Mouse (Mus musculus) left cerebral cortex, postnatal 25 days (tissue): ENCODE data around the gene Ubb. TPM values are rescaled to one million over a fixed set of nuclear protein-coding genes. Genes with fewer than 3 reads are reported as not detected.

Source experiments
- DNase-seq, 2 experiments: peaks; one replicate each; pipeline ENCODE4 v3.0.0; 2022; ENCODE audit warnings: low spot score in 2 of 2, mixed read lengths in 1 of 2
- intact Hi-C: fragments of 180-260 bp; cut with DNase I; formaldehyde crosslinking; loops from one replicate; pipeline ENCODE4 v1.15.1; 2025
- total RNA-seq, 2 experiments: library from RNA; stranded (reverse); gene quantifications; 2 replicates each; pipeline ENCODE4 v1.2.3; 2021

Gene Ubb
- total RNA-seq, 2 experiments from 2014 or later = 1,728 to 1,830 TPM

DNA sequence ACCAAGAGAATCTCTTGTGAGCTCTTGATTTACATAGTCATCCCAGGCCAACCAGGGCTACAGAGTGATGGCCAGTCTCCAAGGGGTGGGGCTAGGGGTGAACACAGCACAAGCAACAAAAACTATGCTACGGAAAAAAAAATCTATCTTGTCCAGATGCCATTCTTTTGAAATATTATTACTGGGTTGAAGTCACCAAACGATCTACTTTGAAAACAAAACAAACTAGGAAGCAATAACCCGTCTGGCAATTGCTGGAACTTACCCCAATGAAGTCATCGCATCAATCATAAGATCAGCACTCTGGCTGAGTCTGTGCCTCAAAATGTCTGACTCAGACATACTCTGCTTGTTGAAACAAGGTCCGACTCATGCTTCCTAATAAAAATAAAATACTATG is 1.2 kb upstream of the Ubb start:
- intact Hi-C loops = loop anchor here (1.0 to 2.0 kb wide), 2 partner anchors 11 to 25 kb away; partner anchors contain the start of gene Trpv2

DNA sequence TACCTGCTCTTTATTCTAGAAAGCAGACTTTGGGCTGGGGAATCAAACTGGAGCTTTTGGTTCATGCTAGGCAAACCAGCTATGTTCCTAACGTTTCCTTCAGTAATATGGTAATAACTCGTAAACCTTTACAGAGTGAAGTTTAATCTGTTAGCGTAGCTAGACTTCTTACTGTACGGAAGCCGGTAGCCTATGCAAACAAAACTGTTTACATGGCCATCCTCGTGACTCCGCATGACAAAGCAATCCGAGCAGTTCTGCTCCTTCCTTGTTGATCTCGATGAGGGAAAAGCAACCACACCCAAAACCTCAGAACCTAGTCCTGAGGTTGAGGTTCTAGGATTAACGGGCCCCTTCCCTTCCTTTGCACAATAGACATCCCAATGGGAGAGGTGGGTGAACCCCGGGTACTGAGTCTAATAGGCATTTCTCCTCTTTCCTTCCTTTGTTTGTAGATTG is 715 bp upstream of the Ubb start:
- intact Hi-C loops = loop anchor here (1.0 to 2.0 kb wide), 2 partner anchors 12 to 25 kb away; partner anchors contain the start of gene Trpv2
- peak; percentile 51 to 58 for DNase-seq

More for the DNA sequence above, 1.2 kb upstream of the Ubb start:
- DNase-seq = peak; percentile 35 to 56

DNA sequence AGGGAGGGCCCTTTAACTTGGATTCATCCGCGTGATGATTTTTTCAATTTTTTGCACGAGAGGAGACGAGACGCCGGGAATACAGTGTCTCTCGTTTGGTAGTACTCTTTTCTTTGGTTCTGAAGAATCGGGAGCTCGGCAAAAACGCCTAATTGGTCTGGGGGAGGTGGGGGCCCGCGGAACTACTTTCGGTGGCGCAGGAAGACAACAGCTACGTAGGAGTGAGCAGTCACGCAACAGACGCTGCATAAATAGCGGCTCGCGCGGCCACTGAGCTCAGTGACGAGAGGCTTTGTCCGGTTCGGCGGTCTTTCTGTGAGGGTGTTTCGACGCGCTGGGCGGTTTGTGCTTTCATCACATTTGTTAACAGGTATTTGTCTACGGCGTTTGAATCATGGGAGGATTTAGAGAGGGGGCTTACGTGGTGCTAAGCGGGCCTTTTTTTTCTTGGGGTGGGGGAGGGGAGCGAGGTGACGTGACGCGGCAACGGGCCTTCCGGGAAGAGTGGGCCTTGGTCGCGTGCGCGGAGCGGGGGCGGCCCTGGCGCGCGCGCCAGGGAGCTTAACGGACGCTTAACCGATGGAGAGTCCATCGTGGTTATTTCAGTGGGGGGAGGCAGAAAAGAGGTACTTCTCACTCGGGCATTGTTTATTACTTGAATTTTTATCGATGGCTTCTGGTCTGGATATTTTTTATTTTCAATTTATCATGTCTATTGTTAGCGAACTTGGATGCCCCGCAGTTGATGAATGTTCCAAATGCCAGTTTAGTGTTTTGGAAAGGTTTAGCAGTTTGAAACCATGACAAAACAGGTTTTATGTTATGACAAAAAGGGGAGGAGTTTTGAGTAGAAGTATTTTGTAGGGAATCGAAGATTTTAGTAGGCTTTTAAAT is 502 bp downstream of the Ubb start:
- intact Hi-C loops = loop anchor here (1.0 to 2.0 kb wide), 3 partner anchors 23 to 93 kb away; partner anchors contain the start of genes Ncor1, Pigl and Trpv2
- DNase-seq = peak; percentile 86 to 91

DNA sequence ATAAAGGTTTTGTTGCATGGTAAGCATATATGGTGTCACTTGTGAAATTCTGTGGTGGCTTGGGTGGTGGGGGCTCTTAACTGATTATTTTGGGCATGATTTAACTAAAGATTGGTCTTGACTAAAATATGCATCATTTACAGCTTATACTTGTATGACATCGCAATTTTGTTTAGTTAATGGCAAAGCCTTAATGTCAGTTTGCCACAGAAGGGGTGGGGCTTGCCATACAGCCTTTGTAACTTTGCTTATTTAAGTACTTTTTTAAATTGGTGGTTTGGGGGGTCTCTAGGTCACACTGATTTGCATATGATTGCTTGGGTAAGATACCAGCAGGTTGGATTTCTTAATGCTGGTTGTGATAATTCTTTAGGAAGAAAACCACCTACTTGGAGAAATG is 2.2 kb downstream of the Ubb start:
- intact Hi-C loops = no loop called here
- no peak for DNase-seq

DNA sequence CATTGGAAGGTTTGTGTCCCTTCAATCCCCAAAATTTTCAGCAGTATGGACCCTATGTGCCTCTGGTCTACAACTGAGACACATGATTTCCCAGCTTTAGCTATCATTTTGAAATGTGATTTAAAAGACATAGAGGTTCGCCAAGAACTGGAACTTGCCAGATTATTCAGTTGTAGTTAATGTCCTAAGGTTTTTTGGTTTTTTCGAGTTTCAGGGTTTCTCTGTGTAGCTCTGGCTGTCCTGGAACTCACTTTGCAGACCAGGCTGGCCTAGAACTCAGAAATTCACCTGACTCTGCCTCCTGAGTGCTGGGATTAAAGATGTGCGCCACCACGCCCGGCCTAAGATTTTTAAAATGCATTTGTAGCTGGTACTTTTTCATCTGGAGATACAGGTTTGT is 2.7 kb downstream of the Ubb start:
- intact Hi-C loops = no loop called here
- no peak for DNase-seq

DNA sequence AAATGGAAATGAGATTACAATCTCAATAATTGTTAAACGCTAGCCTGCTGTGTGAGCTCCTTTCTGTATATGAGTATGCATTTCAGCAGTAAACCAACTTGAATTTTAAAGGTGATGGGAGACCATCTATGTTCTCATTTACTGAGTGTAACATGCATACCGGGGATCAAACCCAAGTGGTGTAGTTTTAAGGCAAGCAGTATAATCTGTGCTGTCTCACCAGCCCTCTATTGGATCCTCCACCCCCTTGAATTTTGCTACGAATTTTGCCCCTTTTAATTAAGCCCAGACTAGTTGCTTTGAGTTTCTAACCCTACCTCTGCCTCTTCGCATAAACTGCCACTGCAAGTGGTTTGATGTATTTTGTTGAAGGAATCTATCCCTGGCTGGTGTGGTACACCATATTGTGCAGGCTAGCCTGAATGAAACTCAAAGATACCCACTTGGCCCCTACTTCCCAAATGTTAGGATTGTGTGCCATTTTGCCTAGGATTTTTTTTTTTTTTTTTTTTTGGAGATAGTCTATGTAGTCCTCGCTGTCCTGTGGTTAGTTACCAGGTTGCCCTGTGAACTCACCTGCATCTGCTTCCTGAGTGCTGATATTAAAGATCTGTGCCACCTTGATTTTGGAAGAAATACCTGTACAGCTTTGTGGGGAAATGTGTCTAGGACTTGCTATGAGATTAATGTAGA is 3.3 kb downstream of the Ubb start:
- intact Hi-C loops = no loop called here
- no peak for DNase-seq

DNA sequence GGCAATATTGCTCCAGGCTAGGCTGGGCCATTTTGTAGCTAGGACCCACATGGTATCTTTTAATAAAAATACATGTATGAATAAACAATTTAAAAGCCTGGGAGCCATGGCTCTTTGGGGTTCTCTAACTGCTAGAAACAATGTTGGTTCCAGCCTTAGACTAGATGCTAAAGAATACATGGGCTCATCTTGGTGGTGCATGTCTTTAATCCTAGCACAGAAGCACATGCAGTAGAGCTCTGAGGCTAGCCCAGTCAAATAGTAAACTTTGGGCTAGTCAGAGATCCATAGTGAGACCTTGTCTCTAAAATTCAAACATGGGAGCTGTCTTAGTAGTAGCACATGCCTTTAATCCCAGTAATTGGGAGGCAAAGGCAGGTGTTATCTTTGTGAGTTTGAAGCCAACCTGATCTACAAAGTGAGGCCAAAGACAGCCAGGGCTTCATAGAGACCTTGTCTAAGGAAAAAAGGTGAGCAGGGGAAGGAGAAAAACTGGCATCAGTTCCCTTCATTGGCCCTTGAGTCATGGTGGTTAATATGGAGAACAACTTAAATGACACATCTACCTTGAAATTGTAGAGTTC is 4.1 kb downstream of the Ubb start:
- intact Hi-C loops = no loop called here
- DNase-seq = no peak

DNA sequence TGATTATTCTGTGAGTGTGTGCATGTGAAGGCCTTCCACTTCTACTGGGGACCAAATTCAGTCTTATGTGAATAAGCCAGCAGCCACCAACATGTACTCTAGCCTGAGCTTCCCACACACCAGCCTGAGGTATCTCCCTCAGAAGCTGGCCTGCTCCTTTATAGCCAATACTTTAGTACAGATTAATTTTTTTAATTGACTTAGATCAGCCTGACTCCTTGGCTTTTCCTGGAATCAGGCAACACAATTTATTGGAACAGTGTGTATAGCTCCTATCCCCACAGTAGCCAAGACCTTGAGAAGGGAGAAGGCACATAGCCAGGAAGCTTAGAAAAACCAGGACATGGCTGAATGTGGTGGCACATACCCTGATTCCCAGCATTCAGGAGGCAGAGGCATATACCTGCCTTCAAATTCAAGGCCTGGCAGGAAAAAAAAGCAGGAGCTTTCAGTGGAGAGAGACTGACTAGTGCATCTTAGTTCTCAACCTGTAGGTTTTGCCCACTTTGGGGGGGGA is 5.0 kb downstream of the Ubb start:
- intact Hi-C loops = no loop called here

DNA sequence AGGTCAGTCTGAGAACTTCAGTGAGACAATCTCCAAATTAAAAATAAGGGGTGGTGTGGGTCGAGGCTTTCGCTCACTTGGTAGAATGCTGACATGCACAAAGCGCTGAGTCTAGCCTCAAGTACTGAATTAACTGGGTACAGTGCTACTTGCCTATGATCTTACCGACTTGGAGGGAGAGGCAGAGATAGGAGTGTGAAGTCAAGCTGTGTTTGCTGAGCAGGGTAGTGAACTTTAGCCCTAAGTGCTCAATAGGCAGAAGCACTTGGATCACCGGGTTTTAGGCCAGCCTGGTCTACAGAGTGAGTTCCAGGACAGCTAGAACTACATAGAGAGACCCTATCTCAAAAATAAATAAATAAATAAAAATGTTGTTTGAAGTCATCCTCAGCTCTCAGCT is 6.2 kb downstream of the Ubb start:
- DNase-seq = no peak
- intact Hi-C loops = no loop called here

More for the DNA sequence above, 5.0 kb downstream of the Ubb start:
- no peak for DNase-seq

DNA sequence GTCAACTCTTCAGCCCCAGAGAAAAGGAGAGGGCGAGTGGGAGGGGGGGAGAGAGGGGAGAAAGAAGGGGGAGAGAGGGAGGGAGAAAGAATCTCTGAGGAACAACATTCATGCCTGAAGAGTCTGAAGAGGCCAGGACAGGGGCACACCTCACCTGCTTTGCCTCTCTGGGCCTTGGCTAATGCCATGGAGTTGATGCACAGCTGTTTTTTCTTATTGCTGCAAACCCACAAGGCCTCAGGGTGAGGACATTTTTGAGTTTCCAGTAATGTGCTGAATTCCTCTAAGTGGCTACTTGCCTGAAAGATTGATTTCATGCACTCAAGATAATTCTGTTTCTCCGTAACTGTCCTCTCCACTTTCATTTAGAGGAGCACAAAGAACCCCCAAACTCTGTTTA is 7.2 kb downstream of the Ubb start:
- intact Hi-C loops = no loop called here
- DNase-seq = no peak

DNA sequence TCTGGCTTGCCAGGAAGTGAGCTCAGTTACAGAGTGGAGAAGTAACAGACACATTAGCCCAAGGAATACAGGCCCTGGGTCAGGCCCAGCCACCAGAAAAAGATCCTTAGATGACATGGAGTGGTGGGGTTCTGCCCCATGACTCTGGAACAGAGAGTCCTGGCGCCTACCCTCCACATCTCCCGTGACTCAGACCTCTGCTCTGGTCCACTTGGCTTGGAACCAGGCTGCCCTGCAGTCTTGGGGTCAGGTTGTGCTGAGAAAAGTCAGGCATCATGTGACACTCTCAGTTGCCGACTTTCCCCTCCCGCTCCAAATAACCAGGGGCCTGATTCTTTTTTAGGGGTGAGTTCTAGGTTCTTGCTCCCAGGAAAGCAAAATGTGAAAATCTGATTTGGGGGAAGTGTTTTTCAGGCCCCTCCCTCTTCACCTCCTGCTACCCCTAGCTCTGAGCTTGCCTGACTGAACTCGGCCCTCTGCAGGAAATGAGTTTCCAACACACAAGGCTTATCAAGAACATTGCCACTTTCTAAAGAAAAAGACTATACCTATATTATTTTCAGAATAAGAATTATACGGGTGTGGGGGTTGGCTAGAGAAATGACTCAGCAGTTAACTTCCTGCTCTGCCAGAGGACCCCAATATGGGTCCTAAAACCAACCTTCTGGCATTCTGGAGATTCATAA is 8.1 kb downstream of the Ubb start:
- intact Hi-C loops = no loop called here
- no peak for DNase-seq

DNA sequence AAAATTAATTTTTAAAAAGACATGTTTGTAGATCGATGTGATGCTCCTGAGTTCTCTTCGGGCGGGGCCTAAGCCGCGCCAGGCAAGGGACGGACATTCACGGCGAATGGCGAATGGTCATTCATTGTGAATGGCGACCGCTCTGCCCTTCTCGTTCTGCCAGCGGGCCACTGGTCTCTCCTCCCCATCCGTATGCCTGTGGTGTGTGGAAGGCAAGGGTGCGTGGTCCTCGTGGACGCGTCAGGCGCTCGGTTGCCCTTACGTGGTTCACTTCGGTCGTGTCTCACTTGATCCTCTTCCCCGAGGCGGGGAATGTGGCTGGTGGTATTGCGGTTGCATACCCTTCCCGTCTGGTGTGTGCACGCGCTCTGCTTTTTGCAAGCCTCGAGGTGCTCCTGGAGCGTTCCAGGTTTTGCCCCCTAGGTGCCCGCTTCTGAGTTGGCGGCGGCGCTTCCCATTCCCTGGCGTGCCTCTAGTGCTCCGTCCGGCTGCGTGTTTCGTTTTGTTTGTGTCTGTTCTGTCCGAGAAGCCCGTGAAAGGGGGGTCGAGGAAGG is 9.6 kb downstream of the Ubb start:
- intact Hi-C loops = no loop called here
- DNase-seq = no peak

DNA sequence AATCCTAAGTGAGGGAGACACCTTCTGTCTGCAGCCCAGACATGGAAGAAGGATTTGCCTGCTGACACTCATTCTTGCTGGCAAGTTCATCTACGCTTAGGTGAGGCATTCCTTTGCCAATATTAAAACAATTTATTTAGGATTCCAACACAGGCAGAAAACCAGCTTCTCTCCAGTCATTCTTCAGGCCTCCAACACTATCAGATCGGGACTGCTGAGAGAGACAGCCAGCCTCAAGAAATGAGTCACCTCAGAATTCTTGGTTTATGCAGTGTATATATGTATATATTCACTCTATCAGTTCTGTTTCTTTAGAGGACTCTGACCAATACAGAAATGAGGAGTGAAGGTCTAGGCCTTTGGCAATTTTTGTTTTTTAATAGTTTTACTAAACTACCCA is 12.6 kb downstream of the Ubb start:
- intact Hi-C loops = no loop called here
- DNase-seq = no peak

DNA sequence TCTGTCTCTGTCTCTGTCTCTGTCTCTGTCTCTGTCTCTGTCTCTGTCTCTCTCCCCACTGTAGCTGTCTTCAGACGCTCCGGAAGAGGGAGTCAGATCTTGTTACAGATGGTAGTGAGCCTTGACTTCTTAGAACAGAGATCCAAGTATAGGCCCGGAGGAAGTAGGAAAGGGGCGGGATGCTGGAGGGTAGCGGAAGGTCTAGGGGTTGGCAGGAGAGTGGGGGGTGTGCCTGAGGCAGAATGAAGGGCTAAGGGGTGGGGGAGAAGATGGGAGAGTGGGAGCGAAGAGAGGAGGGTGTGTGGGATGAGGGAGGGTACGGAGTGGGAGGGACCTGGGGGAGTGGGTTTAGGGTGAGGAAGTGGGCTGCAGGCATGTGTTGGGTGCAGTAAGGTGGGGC is 14.8 kb downstream of the Ubb start:
- DNase-seq = no peak
- intact Hi-C loops = no loop called here

DNA sequence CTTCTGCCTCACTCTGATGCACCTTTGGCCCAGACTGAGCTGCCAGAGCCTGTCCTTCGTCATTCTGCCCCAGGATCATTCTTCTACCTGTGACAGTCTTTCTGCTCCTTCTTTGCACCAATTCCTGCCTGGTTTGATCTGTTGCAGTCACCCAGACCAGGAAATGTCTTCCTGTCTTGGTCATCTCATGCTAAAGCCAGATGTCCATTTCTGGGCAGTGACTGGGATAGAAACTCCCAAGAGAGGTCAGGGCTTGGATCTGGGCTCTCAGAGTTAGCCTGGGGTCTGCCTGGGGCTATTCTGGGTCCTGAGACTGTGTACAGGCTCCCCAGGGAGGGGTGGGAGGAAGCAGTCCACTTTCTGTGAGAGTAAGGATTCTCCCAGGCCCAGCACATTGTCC is 15.2 kb downstream of the Ubb start:
- intact Hi-C loops = no loop called here
- no peak for DNase-seq

DNA sequence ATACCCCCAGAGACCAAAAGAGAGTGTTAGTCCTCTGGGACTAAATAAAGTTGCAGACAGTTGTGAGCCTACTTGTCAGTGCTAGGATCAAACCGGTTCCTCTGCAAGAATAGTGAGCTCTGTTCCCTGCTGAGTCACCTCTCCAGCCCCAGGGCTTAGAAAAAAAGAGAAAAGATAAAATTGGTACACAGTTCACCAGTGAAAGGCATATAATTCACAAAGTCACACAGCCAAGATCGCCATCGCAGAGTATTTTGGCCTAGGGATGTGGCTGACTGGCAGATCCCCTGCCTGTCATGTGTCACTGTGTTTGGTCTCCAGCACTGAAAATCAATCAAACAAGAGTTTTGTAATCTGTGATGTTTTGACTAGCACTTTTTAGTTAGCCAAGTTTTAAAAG is 17.3 kb downstream of the Ubb start:
- intact Hi-C loops = no loop called here
- no peak for DNase-seq

DNA sequence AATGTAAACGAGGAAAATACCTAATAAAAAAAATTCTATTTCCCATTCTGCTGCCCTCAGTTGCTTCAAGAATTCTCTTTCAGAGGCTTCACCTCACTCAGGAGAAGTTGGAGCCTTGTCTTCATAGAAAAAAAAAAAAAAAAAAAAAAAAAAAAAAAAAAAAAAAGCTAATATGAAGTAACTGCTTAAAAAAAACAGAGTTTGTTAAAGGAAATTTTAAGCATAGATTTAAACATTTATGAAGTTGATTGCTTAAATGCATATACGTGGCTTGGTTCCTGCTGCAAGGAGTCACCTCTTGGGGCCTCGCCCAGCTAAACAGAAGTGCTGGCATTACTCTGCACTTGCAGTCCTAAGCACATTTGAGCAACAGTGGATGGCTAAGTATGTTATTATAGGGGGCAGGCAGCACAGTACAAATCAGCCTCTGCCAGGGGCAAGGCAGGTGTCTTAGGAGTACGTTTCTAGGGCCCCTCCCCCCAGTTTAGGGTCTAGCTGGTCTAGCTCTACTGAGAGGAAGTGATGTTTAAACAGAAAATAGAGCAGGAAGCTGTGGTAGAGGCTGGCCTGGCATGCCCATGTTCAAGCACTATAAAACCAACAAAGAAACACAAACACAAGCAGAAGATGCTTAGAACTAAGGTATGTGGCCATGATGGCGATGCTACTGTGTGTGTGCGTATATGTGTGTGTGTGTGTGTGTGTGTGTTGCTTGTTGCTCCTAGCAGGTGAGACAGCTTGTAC is 23.2 kb downstream of the Ubb start, which contains the start of gene Trpv2:
Trpv2 (plus strand) TSS at position 528 of the 744 bp plus-strand sequence.
- intact Hi-C loops = loop anchor here (2.0 kb wide), 1 partner anchor 23 kb away; the partner anchor contains the start of gene Ubb
- DNase-seq = no peak

DNA sequence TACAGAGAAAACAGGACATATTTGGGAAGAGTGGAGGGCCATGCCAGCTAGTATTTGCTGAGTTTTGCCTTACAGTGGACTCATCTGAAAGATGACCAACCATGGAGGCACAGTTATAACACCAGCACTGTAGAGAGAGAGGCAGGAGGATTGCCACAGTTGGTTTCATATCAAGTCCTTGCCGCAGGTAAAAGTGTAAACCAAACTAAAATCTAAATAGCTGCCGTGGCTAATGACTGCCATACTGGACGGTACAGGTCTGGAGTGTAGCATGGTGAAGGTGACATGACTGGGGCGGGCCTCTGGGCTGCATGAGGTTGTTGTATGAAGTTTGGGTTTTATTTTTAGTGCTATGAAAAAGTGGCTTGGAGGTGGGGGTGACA is 23.7 kb downstream of the Ubb start:
- intact Hi-C loops = loop anchor here (2.0 kb wide), 1 partner anchor 24 kb away; the partner anchor contains the start of gene Ubb

More for the DNA sequence above, 23.7 kb downstream of the Ubb start:
- no peak for DNase-seq
